Mouse (Mus musculus) olfactory bulb, adult 2 months (tissue): ENCODE results near the gene Efemp2. TPM values are rescaled to one million over a fixed set of nuclear protein-coding genes. Genes with fewer than 3 reads are reported as not detected.

Experiments used
- H3K27ac ChIP-seq: fragments of 200-500 bp; 2 replicates; pipeline ENCODE4 v1.5.1; 2012; ENCODE audit warnings: low read depth, low read length; ENCODE audit not compliant: insufficient read depth
- H3K4me1 ChIP-seq: fragments of 200-500 bp; 2 replicates; pipeline ENCODE4 v1.6.1; 2012; ENCODE audit warnings: low read length; ENCODE audit not compliant: control insufficient read depth, insufficient read depth
- H3K4me3 ChIP-seq: fragments of 200-500 bp; 2 replicates; pipeline ENCODE4 v1.5.1; 2012; ENCODE audit warnings: mild to moderate bottlenecking, low read depth, low read length, moderate library complexity; ENCODE audit not compliant: insufficient read depth
- CTCF ChIP-seq: fragments of 200-500 bp; IDR thresholded peaks from 2 replicates; pipeline ENCODE4 v1.5.1; 2012; ENCODE audit warnings: low read depth, mild to moderate bottlenecking, low read length, moderate library complexity; ENCODE audit not compliant: insufficient read depth
- POLR2A ChIP-seq: fragments of 200-500 bp; IDR thresholded peaks from 2 replicates; pipeline ENCODE4 v1.6.1; 2012; ENCODE audit warnings: mild to moderate bottlenecking, low read depth, low read length, moderate library complexity; ENCODE audit not compliant: insufficient read depth
- WGBS: fragments of 180-500 bp; shearing (Covaris S2); methylation state at CpG from one replicate; pipeline ENCODE4 v1.1.7; 2018; 5-methylcytosine and 5-hydroxymethylcytosine counted together
- polyA plus RNA-seq: library from polyadenylated mRNA; stranded (reverse); fragments of >200 nt; gene quantifications from 2 replicates; pipeline ENCODE4 v1.2.4, GENCODE M21; 2012; ENCODE audit warnings: low replicate concordance; ENCODE audit not compliant: missing spikeins, insufficient read depth, insufficient read length

Gene Efemp2
- polyA plus RNA-seq, 1 experiment: not detected

DNA sequence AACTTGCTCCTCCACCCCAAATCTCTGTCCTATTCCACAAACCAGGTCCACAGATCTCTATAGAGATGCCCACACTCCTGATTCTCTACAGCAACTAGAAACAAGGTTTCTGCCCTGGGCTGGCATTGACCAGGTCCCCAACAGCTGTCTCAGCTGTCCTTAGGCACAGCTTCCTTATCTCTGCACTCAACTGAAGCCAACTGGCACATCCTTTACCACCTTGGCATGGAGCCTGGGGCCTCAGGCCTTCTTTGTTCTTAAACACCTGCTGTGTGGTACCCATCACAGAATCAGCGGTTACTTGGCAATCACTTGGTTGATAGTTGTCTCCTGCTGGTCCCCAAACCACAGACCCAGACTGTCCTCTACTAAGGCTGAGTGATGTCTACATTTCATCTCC is 43.3 kb upstream of the Efemp2 start:
- Histone ChIP-seq H3K27ac (no peak overlapping the region), H3K4me1 (peaks cover 32% of the 10 kb centered on the region), H3K4me3 (no peak overlapping the region)
- no peak for TF ChIP-seq POLR2A
- TF ChIP-seq CTCF: no peak
- 53% methylated on average over 1 of the region's 1 CpGs for WGBS

DNA sequence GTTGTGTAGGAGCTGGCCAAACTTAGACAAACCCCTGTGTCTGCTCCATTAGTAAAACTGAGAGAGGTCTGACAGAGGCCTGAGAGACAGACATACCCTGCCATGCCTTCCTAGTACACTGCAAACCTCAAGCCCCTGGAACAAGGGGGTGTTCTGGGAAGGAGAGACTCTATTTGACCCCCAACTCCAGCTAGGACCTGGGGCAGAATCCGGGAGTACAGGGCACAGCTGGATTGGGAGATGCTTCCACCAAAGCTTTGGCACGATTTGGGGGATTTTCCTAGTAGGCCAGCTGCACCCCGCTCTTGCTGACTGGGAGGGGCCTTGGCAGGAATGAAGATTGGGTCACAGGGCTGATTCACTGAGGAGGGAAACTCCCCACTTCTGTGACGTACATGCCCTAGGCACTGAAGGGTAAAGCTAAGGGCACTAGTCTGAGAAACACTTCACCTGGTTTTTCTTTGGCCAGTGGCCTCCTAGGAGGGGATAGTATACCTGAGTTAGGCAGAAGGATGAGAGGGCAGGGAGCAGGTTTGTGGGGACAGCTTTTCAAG is 41.8 kb upstream of the Efemp2 start:
- no peak for TF ChIP-seq POLR2A
- Histone ChIP-seq H3K4me3 (no peak overlapping the region), H3K27ac (no peak overlapping the region), H3K4me1 (peaks cover 19% of the 10 kb centered on the region)
- 62% methylated on average over 4 of the region's 4 CpGs for WGBS

GRCm38 (mm10) chr19:5432992-5433852 is 40.5 kb upstream of the Efemp2 start:
- WGBS: 10% methylated on average over 16 of the region's 16 CpGs
- Histone ChIP-seq H3K4me1 (peaks cover 16% of the 10 kb centered on the region), H3K27ac (no peak overlapping the region), H3K4me3 (peak overlapping the region; percentile 10; the same call in 1 of the 2 replicates)
- TF ChIP-seq CTCF: no peak
- TF ChIP-seq POLR2A: no peak

DNA sequence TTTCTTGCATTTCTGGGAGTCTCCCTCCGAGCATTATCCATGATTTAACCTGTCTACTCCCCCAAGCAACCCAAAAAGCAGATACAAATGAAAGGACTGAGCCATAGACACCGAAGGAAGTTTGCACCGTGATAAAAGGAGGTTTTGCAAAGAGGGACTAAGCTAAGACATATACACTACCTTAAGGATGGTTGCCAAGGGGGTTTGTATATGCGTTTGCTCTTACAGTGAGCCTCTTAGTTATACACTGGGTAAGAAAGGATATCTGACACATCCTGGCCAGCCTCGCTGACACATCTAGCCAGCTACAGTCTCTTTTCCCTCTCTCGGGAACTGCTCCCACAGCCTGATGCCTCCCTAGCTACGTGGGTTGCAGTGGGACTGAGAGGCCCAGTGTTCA is 39.8 kb upstream of the Efemp2 start:
- Histone ChIP-seq H3K4me3 (no peak overlapping the region), H3K4me1 (peaks cover 16% of the 10 kb centered on the region), H3K27ac (no peak overlapping the region)
- TF ChIP-seq CTCF: no peak
- TF ChIP-seq POLR2A: no peak
- 64% methylated on average over 7 of the region's 7 CpGs for WGBS

GRCm38 (mm10) chr19:5444371-5444908 is 29.3 kb upstream of the Efemp2 start:
- no peak for TF ChIP-seq CTCF
- no peak for TF ChIP-seq POLR2A
- H3K27ac ChIP-seq: no peak overlapping the region
- no peak overlapping the region for H3K4me3 ChIP-seq
- 72% methylated on average over 9 of the region's 9 CpGs for WGBS
- peaks cover 15% of the 10 kb centered on the region for H3K4me1 ChIP-seq

DNA sequence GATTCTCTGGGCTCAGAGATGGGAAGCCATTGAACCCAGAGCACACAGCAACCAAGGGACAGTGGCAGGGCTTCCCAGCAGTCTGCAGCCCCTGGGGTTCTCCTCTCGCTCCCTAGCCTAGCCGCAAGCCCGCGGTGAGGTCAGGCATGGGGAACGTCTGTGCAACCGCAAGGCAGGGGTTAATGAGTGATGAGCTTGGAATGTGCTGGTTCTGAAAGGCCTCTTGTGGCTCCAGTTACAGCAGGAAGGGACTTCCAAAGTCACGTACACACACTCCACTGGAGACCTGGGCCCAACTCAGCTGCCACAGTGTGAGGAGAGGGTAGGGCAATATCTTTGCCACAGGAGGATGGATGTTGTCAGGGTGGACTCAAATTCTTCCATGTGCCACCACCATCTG is 28.8 kb upstream of the Efemp2 start:
- WGBS: 51% methylated on average over 7 of the region's 7 CpGs
- H3K4me3 ChIP-seq: no peak overlapping the region
- peaks cover 15% of the 10 kb centered on the region for H3K4me1 ChIP-seq
- no peak overlapping the region for H3K27ac ChIP-seq
- no peak for TF ChIP-seq POLR2A
- TF ChIP-seq CTCF: no peak

- peaks cover 15% of the 10 kb centered on the region for H3K4me1 ChIP-seq
- H3K27ac ChIP-seq: no peak overlapping the region
- 96% methylated on average over 5 of the region's 5 CpGs for WGBS
- no peak for TF ChIP-seq CTCF
- no peak for TF ChIP-seq POLR2A
- no peak overlapping the region for H3K4me3 ChIP-seq
These were observed 28.0 kb upstream of the Efemp2 start for GRCm38 (mm10) chr19:5445747-5446146.

DNA sequence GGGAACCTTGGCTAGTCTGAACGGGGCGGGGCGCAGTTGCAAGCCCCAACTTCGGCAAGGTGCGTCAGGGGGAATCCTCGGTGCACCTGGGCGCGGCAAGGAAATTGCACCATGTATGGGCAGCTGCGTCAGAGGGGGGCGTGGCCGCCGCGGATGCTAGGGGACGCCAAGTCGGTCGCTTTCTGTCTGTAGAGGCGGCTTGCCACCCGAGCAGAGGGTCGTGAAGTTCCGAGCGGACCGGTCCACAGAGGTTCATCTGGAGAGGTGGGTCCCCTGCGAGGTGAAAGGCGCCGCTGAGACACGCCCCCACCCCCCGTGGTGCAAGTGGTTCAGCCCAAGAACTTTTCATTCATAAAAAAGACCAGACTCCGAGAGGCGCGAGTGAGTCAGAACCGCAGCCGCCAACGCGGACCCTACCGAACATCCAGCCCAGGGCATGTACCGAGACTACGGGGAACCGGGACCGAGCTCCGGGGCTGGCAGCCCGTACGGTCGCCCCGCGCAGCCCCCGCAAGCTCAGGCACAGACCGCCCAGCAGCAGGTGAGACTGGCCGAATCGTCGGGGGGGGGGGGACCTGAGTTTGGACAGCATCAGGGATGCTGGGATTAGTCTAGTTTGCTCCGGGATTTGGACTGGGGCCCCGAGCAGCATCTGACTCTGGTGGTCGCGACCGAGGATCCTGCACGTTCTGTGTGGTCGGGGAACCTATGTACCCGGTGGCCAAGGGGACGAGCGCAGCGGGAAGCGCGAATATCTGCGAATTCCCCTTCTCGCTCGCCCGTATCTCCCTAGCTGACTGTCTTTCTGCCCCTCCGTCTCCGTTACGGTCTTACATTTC is 26.0 kb upstream of the Efemp2 start, which contains the start of gene Fosl1:
Gene Fosl1 (plus strand): TSS at position 33 of the 839 bp plus-strand sequence.
- 1% methylated on average over 70 of the region's 70 CpGs for WGBS
- TF ChIP-seq CTCF (no peak), POLR2A (no peak)

More for the DNA sequence above, 26.0 kb upstream of the Efemp2 start, which contains the start of gene Fosl1:
- H3K27ac ChIP-seq: no peak within 1 kb of the TSS
- peak within 1 kb of the TSS; percentile 58 for H3K4me3 ChIP-seq
- peaks cover 15% of the 10 kb centered on the region for H3K4me1 ChIP-seq
